ENCODE assay signal across 28 mouse cellular contexts in the genomic region with DNA sequence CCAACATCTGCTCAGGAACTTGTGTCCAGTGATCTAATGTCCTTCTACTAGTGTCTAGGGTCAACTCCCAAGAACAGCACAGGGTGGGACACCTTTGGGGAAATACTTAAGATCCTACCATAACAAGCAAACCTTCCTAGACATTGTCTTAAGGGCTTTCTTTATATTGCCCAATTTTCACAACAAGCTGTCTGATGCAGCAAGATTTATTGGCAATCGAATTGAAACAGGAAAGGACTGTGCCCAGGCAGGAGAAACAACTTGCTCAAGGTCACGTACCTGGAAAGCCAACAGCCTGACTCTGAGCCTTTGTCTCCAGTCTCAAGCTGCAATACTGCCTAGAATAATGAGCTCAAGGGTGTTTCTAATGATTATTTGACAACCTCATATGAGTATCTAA. TPM values are rescaled to one million over a fixed set of nuclear protein-coding genes. Genes with fewer than 3 reads are reported as not detected.
"Had no signal": no experiment of that assay in that cellular context is flagged by ENCODE, and none has a peak within 500 bp of the region (broad histone marks: within the 10 kb centered on the region; RNA-seq: fewer than 3 reads in every experiment).

No protein-coding gene starts in this region.

- H3K4me1 ChIP-seq: heart, embryonic 13.5 days; heart, embryonic 15.5 days; hindbrain, embryonic 13.5 days; hindbrain, embryonic 15.5 days; liver, embryonic 13.5 days; liver, embryonic 15.5 days had no signal

- H3K9ac ChIP-seq: heart, embryonic 13.5 days; heart, embryonic 15.5 days; hindbrain, embryonic 13.5 days; hindbrain, embryonic 15.5 days; kidney, embryonic 15.5 days; limb, embryonic 13.5 days; limb, embryonic 15.5 days; liver, embryonic 13.5 days; liver, embryonic 15.5 days had no signal

- H3K4me2 ChIP-seq: heart, embryonic 11.5 days; heart, embryonic 13.5 days; heart, embryonic 15.5 days; hindbrain, embryonic 13.5 days; hindbrain, embryonic 15.5 days; kidney, embryonic 15.5 days; limb, embryonic 13.5 days; limb, embryonic 15.5 days; liver, embryonic 11.5 days; liver, embryonic 13.5 days; liver, embryonic 15.5 days had no signal

- DNase-seq: gastrocnemius, adult 2 months; gastrocnemius, postnatal 10 days; gastrocnemius, postnatal 25 days; heart, adult 18-20 months; heart, postnatal 14 days; heart, postnatal 36 days; kidney, adult 11 months; kidney, adult 2 months; kidney, adult 9 months; kidney, postnatal 14 days; kidney, postnatal 36 days; layer of hippocampus, adult 9-11 months; layer of hippocampus, postnatal 36 days; left cerebral cortex, postnatal 4 days; liver, embryonic 13.5 days had no signal

- ATAC-seq: hindbrain, postnatal 0 days; intestine, embryonic 16.5 days had no signal

- H3K36me3 ChIP-seq: heart, embryonic 13.5 days; heart, embryonic 15.5 days; hindbrain, embryonic 13.5 days; hindbrain, embryonic 15.5 days; kidney, embryonic 15.5 days; limb, embryonic 13.5 days; limb, embryonic 15.5 days; liver, embryonic 13.5 days; liver, embryonic 15.5 days had no signal

- H3K4me3 ChIP-seq: gastrocnemius, adult 2 months; heart, embryonic 13.5 days; heart, embryonic 15.5 days; hindbrain, embryonic 13.5 days; hindbrain, embryonic 15.5 days; kidney, embryonic 15.5 days; limb, embryonic 13.5 days; limb, embryonic 15.5 days; liver, embryonic 13.5 days; liver, embryonic 15.5 days had no signal

- H3K27ac ChIP-seq: gastrocnemius, adult 2 months; heart, embryonic 13.5 days; heart, embryonic 15.5 days; hindbrain, embryonic 13.5 days; hindbrain, embryonic 15.5 days; hindbrain, postnatal 0 days; kidney, embryonic 15.5 days; limb, embryonic 13.5 days; limb, embryonic 15.5 days; liver, embryonic 13.5 days; liver, embryonic 15.5 days had no signal

- H3K9me3 ChIP-seq: heart, embryonic 13.5 days; heart, embryonic 15.5 days; hindbrain, embryonic 13.5 days; hindbrain, embryonic 15.5 days; kidney, embryonic 15.5 days; limb, embryonic 13.5 days; limb, embryonic 15.5 days; liver, embryonic 13.5 days; liver, embryonic 15.5 days had no signal

- H3K27me3 ChIP-seq: heart, embryonic 13.5 days; heart, embryonic 15.5 days; hindbrain, embryonic 13.5 days; hindbrain, embryonic 15.5 days; kidney, embryonic 15.5 days; limb, embryonic 13.5 days; limb, embryonic 15.5 days; liver, embryonic 13.5 days; liver, embryonic 15.5 days had no signal

RNA-seq across cellular contexts. Expression of a gene that starts 43.6 kb away (rescaled TPM):
- total RNA-seq: hematopoietic stem cell, adult 5-6 weeks had no signal
